Mouse (Mus musculus) cortical plate, adult 2 months (tissue): ENCODE measurements around the gene Cmas.
A peak's percentile ranks its signal among the peaks of the same experiment; 100 is the strongest.

ENCODE experiments used
- CTCF ChIP-seq: fragments of 200-500 bp; IDR thresholded peaks from 2 replicates; pipeline ENCODE4 v1.5.1; 2011; ENCODE audit warnings: mild to moderate bottlenecking, control low read depth, low read length; ENCODE audit not compliant: insufficient read depth; ENCODE audit errors: extremely low read depth
- POLR2A ChIP-seq: fragments of 200-500 bp; IDR thresholded peaks from 2 replicates; pipeline ENCODE4 v1.6.1; 2011; ENCODE audit warnings: mild to moderate bottlenecking, low read length, control low read depth; ENCODE audit not compliant: insufficient read depth; ENCODE audit errors: extremely low read depth

DNA sequence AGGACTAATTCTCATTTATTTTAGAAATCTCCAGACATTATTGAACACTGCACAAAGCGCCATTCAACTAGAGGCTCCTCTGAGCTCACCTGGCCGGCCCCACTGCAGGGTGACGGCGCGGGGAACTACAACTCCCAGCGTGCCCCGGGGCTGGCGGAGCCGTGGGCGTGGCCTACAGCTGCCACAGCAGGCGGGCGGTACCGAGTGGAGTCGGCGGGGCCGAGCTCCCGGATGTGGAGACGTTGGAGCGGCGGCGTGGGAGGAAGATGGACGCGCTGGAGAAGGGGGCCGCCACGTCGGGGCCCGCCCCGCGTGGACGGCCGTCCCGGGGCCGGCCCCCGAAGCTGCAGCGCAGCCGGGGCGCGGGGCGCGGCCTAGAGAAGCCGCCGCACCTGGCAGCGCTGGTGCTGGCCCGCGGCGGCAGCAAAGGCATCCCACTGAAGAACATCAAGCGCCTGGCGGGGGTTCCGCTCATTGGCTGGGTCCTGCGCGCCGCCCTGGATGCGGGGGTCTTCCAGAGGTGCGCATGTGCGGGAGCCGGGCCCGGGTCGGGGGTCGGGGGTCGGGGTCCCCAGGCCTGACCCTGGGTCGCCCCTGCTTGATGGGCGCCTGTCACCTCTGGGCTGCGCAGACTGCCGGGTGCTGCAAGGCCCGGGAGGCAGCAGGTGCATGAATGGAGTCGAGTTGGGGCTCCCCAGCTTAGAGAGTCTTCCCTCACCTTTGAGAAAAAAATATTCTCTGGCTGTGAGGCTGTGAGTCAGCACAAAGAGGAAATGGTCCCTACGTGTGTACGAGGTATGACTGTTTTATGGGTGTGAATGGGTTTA, at the start of gene Cmas:
- TF ChIP-seq CTCF, result no peak
- peak; percentile 51; the same call in 1 of the 2 replicates for TF ChIP-seq POLR2A
